Mouse (Mus musculus) spleen, embryonic (tissue): ENCODE measurements at regions not wholly inside any gene's neighbourhood (a gene's known extent, or its start where the extent isn't known, plus 50 kb on each side); places are given as distances from the start of the nearest gene placed in this dataset.

Experiments
- CTCF ChIA-PET: fragments of 350-600 bp; sonication (Branson Sonifier 250); formaldehyde crosslinking; loops from one replicate; lab custom pipeline; 2022; lab: Charles Lee

DNA sequence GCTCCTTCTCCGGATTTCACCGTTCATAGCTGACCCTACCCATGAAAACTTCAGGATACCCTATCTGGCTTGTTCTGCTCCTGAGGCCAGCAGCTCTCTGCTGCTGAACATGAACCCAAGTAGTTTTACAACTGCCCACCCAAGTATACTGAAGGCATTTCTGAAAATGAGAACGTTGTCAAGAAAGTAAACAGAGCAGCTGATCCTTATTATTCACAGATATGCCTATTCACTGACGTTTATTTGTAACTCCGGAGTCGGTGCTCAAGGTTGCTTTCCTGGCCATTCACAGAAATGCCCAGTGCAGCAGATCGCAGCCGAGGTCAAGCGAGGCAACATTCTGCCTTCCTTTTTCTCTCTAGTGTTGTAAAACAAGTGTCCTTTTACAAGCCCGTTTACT is 128.4 kb upstream of the N6amt1 start:
- CTCF ChIA-PET: no interaction called here

DNA sequence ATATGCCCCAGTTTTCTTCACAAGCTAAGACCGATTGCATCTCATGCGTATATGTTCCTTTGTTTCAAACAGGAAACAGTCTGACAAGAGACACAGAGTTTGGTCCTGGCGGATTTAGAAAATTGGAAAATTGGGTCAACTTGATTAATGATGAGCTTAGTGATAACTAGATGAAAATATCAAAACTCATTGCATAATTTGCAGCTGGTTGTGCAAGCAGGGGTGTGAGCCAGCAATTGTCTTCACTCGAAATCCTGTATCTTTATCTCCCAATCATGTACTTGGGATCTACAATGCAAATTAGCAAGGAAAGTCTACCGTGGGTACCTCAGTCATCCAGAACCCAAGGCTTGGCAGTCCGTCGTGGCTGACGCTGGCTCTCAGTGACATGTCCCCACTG is 128.9 kb upstream of the N6amt1 start:
- CTCF ChIA-PET: no interaction called here

DNA sequence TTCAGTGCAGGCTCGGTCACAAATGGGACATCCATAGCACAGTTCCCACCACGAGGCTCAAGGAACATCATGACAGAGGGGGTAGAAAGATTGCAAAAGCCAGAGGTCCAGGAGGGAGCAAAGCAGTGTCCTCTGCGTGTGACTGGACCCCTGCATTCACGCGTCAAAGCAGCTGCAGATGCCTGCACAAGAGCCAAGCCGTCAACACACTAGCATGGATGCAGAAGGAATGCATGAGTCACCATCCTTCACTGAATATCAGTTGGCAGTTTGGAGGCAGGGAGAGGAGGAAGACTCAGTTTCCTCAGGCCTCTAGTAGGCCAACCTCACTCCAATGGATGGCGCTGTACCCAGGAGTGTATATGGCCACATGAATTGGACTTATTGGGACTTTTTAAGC is 130.0 kb upstream of the N6amt1 start:
- CTCF ChIA-PET: no interaction called here

DNA sequence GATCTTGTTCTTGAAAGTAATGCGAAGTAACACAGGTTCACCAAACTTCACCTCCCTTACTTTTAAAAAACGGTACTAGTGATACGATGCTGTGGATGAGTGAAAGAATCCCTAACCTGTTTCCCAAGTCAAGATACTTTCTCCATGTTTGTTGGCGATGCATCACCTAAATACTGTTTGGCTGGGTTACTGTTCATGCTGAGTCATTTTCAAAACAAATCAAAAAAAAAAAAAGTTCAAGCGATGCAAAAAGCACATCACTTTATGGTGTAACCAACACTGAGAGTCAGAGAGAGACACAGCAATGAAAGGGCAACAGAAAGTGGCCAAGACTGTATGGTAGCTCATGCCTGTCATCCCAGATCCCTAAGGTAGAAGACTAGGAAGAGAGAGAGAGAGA is 133.4 kb upstream of the N6amt1 start:
- CTCF ChIA-PET: no interaction called here

DNA sequence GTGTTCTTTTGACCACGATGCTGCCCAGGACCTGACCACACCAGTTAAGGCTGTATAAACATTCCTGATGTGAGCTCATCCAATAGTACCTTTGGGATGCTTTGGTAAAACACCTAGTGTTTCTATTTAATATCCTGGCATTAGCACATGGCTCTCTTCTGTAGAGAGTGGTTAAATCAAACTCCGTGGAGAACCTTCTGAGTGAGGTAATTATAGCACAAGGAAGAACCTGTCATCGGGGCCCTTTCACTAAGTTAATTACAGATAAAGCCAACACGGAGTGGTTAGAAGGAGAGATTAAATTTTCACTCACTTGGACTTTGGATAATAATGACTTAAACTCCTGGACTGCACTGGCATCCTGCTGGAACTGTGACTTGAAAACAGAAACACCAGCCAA is 133.8 kb upstream of the N6amt1 start:
- CTCF ChIA-PET: no interaction called here

DNA sequence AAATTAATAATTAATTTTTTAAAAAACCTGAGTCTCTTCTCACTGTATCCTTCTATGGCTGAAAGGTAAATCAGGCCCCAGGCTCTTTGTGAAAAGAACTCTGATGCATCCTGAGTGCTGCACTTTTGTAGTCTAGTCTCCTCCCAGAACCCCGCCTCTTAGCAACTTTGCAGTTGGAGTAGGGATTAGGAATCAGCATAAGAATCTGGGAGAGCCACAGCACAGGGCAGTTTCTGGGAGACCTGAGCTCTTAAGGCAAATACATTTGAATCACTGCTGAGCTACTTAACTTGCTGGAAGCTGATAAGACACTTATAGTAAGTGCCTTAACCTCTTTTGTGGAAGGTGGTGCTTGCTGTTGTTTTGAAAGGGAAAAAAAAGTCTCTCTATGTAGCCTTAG is 146.1 kb upstream of the N6amt1 start:
- CTCF ChIA-PET: no interaction called here

DNA sequence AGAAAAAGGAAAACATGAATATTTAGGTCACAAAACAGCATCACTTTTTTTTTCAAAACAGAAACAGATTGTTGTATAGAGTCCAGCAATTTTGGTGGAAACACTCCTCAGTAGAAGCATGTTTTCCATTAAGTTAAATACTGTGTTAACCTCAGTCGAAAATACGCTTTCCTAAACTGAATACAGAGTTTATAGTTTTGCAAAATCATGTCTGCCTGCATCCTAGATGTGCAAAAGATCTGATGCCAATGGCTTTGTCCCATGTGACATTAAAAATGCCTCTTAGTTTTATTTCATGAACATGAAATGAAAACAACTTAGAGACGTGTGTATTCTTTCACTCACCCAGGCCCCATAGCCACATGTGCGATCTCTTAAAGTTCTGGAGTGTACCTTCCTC is 163.5 kb upstream of the N6amt1 start:
- CTCF ChIA-PET: no interaction called here

DNA sequence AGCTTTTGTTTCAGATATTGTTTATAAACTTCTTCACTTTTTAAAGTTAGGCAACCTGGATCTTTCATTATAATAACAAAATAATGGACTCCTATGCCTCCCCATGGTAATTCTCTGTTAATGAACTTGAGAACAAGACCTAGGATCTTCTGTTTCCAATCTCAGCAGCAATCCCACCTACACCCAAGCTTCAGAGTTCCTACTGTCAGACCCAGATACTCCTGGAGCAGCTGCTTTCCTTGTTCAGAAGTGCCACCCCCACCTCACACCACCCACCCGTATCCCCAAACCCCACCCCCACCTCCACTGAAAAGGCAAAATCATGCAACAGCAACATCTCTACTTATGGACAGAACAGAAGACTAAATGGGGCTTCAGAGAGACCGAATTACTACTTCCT is 165.2 kb upstream of the N6amt1 start:
- CTCF ChIA-PET: no interaction called here

DNA sequence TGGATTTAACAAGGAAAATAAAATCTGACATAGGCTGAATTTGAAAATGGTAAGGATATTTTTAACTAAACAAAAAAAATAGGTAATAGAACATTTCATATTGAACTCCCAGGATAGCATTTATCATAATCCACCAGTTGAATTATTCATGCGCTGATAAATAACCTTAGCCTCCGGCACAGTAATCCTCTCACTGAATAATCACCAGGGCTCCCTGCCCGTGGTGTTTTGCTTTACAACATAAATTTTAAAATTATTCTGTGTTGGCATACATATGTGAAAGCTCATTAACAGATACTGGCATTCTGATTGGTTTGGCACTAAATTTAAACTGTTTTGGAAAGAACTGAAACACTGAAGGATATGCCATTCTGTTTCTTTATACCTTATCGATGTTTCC is 181.6 kb upstream of the N6amt1 start:
- CTCF ChIA-PET: no interaction called here

DNA sequence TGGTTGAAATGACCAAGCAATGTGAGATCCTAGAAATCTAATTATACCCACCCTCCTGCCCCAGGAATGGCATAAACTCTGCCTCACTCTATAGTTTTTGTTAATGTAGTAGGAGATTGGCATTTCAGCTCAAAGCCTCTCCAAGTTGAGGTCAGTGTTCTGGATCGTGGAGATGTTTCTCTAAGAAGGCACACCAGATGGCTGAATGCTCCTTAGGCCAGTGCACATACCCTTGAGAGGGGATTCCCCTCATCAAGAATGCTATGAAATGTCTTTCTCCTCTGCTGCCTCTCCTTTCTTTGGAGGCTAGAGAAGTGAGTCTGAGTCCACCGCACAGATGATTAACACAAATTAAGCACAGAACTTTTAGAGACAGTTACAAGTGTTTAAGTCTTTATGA is 214.7 kb upstream of the N6amt1 start:
- CTCF ChIA-PET: no interaction called here

DNA sequence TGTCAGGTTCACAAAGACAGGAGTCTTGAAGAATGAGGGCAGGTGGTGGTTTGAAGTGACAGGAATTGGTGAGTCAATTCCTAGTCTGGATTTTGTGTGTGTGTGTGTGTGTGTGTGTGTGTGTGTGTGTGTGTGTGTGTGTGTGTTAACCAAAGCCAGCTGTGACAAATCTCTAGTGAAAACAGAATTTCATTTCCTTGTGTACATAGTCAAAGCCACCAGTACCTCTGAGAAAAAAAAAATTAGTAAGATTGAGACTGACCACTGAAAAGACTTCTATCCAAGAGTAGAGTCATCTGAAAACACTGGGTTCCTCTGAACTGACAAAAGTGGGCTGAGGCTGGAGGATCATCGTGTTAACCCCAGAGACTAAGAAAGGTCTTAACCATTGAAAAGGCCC is 217.5 kb upstream of the N6amt1 start:
- CTCF ChIA-PET: no interaction called here

DNA sequence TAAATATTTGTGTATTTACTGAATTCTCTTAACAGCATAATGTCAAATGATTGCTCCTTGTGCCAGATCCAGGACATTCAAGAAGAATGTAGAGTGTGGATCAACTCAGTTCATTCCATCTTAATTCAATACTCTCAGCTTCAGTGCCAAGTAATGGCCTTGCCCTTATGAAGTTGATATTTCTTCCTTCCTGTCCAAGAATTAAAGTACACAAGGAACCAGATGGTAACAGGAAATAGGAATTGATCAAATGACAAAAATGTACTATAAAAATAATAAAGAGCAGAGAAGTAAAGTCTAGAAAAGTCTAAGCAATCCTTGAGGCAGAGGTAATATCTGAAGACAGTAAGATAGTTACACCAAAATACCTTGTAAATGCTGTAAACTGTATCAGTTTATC is 219.5 kb upstream of the N6amt1 start:
- CTCF ChIA-PET: no interaction called here

DNA sequence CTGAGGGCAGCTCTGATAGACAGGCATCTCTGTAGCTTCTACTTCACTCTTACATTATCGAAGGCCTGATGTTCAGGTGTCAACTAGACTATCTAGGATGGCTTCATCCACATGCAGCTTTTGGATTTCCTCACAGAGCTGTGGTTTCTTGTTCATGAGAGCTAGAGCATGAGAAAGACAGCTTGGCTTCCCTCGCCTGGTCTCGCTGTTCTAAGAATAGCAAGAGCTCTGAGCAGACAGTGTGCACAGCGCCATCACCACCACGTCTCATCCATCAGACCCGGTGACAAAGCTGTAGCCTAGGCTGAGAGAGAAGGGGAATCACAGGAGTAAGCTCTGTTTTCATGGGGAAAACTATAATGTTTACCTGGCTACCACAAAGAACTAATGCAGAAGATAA is 220.1 kb upstream of the N6amt1 start:
- CTCF ChIA-PET: no interaction called here

DNA sequence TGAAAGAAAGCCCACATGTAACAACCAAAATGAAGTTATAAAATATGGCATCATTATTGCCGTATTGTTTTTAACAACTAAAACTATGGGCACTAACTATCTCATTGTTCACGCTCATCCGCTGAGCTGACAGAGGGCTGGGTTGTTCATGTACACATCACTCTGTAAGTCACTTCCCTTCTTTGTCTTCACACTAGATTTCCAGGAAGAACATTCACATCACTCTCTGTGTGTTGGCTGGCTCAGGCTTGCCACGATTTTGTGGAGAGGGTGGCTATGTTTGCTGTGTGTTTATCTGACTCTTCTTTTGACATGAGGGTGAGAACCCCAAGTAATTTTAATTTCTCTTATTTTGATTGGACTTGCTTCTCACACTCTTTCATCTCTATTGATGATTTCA is 221.9 kb upstream of the N6amt1 start:
- CTCF ChIA-PET: no interaction called here

DNA sequence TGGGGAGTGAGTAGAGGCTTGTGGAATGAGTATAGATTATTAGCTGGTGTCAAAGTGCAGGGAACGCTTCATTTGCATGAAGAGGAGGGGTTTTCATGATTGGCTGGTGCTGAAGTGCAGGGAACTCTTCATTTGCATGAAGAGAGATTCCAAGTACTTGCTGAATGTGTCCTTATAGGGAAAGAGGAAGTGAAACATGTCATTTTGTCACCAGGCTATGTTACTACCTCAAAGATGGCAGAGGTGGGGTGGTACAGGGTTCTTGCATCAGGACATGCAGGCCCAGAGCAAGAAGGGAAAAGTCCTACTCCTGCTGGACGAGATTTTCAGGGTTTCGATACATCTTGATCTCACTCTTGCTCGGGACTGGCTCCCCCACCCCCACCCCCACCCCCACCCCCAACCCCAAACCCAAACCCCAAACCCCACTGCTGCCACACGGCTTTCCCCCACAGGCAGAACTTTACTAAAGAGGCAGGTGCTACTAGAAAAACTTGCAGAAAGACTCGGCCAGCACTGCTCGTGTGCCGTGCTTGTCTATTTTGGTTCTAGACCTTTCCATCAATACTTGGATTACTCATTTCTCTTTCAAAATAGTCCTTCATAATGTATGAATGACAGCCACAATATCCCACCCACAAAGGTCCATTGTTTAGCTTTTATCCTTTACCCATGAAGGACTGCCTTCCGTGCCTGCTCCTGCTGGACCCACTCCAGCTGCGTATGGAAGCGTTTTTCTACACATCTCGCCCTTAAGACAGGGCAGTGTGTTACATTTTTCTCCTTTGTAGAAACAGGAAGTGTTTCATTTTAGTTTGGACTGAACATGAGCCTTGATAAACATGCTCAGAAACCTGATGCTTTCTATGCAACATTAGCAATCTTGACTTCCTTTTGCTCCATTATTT is 223.0 kb upstream of the N6amt1 start:
- CTCF ChIA-PET: no interaction called here

DNA sequence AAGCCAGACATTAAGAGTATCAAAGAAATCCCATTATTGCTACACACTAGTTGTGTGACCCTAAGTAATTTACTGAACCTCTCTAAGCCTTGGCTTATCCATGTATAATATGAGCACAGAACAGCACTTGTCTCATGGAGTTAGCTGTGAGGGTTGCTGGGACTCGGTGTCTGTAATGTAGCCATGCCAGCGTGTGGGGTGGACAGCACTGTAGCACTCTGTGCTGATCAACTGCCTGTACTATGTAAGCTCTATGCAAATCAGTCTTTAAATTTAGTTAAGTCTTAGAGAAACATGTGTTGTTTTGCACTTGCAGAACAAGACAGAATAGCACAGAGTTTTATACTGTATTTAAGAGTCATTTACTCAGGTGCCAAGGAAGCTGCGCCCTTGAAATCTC is 225.0 kb upstream of the N6amt1 start:
- CTCF ChIA-PET: no interaction called here

DNA sequence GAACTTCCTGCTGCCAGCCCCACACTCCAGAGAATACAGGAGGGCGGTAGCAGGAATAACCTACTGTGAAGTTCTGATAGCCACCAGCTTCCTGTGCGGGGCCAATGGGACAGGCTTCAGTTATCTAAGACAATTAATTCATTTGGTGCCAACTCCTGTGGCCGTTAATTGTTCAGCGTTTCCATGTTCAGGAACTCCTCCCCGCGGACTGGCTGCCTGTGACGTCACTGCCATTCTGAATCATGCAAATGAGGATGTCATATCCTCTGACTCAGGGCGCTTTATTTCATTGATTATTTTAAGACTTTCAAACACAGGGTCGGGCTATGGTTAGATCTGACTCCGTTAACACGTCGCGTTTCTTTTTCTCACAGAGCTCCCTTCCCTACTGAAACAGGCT is 225.8 kb upstream of the N6amt1 start:
- CTCF ChIA-PET: no interaction called here

DNA sequence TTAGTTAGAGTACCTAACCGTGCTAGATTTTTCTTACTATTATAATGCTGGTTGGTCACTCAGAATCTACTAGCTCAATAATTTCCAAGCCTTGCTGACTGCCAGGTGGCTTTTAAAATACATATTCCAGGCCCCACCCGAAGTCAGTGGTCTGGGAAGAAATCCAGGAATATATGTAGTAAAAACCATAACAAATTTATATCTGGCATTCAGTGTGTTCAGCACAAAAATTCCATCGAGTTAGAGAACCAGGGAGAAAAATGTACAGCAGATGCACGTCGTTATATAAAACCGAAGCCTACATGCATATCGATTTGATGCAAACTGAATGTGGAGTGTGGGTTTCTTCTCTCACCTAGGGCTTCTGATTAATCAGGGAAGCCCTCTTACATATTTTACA is 229.5 kb upstream of the N6amt1 start:
- CTCF ChIA-PET: no interaction called here

DNA sequence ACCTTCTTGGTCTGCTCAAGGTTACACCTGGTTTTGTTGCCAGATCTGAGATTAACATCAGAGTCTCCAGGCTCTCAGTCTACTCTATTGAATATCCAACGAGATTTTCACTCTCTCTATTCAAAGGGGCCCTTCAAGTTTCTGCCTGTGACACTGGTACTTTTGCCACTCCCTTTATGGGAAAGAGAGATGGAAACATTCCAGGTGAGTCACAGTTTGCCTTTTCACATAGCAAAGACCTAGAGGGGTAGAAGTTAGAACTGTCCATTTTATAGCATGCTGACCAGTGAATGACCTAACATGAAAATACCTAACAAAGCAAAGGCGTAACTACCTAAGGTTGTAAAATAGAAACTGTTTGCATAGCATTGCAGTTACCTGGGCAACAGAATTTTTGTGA is 250.4 kb upstream of the N6amt1 start:
- CTCF ChIA-PET: no interaction called here

DNA sequence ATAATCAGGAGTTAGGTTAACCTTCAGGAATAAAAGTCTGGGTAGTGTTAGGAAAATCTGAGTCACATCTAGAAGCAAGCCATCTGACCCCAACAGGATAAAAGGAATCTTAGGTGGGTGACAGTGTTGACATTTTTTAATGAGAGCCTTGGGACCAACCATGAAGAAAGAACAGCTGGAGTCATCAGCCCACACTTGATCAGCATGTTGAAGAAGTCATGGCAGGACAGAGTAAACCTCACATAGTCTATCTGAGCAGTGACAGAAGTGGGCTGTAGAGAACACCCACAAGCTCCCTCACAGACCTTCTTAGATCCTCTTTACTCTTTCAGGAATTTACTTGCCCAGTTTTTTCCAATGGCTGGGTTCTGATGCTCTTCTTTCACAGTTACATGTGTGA is 251.9 kb upstream of the N6amt1 start:
- CTCF ChIA-PET: no interaction called here

DNA sequence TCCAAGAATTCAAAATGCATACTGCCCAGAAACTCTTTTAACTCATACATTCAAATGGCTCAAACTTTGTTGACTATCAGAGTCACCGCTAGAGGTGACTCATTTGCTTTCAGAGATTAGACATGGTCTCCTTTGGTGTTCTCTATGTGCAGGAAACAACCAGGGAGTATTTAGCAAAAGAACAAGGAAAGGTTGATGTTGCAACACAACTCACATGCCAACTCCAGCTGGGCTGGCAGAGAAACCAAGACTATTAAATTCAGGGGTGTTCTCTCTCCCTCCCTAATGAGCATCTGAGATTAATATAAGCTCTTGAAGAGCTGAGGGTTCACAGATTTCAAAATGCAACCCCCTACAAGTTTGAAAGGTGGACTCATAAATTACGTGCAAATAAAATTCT is 262.0 kb upstream of the N6amt1 start:
- CTCF ChIA-PET: no interaction called here

DNA sequence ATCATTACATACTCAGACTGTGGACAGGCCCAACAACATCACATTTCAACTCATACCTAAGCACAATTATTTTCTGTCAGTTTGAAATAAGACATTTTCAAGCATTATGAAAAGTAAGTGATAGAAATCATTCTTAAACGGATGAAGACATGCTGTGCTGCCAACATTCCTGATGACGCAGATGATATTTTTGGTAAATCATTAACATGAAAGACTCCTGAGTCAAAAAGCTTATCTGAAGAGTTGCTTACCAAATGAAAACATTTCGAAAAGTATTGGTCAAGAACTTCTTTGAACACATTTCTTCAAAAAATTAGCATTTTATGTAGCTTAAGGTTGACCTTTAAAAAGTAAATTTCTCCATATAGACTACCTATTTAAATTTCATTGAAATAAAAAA is 264.7 kb upstream of the N6amt1 start:
- CTCF ChIA-PET: no interaction called here

DNA sequence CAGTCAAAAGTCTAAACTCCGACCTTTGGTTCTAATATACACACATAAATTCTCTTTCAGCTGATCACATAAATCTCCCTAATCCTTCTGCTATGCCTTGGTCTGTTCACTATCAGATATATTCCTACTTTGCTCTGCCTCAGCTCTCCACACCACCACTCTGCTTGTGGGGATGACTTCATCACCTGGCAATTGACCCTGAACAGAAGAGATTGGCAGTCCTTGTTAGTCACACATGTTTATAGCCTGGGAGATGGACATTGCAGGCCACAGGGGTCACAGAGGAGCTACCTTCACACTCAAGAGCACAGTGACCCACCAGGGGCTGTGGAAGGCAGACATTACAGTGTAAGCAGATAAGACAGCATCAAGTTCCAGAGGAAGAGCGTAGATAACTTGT is 270.5 kb upstream of the N6amt1 start:
- CTCF ChIA-PET: no interaction called here

DNA sequence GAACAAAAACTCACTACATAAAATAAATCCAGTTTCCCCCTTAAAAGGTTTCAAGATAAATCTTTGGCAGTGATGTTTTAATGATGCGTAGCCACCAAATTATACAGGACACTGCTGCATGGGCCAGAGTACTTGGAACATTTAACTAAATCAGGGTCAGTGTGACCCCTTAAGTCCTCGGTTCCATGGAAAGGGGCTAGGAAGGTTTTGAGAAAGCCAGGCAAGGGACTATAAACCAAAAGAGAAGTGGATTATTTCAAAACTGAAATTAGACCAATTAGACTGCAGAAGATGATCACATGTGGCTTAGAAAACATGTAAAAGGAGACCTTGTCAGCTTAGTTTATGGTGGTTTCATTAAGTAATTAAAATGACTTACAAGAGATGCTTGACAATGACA is 276.6 kb upstream of the N6amt1 start:
- CTCF ChIA-PET: no interaction called here
